Mouse (Mus musculus) T-helper 17 cell (primary cell): ENCODE results near the gene Plcd1.

Source experiments
- in situ Hi-C, 2 experiments: fragments of 300-600 bp; cut with MboI, MseI; formaldehyde crosslinking; loops; 1 replicate in 1 of 2; 2 replicates in 1 of 2; pipeline ENCODE4 v1.15.1; 2025; ENCODE audit warnings: high pct_unique_total_duplicates in 2 of 2

The Plcd1 gene

DNA sequence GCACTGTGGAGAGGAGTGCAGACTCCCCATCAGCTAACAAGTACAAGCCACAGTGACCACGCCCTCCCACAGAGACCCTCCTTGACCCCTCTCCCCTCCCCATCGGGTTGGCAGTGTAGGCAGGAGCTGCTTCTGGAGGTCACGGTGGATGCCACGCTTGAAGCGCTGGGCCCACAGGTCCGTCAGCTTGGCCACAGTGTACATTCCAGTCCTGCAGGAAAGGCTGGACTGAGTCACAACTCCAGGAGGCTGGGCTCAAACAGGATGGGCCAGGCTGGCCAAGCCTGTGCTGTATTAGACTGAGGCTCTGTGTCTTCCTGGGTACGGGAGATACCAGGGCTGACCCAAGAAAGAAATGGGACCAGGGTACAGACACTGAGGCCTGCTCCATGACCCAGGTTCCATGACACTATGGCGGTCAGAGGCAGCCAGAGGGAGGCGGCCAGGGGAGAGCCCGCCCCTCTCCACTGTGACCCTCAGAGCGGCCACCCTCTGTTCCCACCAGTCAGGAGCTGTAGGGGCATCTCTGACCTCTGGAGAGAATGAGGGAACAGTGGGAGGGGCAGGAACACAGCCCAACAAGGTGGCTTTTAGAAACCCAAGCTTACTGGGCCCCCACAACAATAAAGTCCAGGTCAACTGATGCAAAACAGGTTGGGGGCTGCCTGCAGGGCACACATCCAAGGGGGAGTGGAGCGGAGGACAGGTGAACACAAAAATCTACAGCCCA is 1.6 kb downstream of the Plcd1 start:
- in situ Hi-C loops, result no loop called here

DNA sequence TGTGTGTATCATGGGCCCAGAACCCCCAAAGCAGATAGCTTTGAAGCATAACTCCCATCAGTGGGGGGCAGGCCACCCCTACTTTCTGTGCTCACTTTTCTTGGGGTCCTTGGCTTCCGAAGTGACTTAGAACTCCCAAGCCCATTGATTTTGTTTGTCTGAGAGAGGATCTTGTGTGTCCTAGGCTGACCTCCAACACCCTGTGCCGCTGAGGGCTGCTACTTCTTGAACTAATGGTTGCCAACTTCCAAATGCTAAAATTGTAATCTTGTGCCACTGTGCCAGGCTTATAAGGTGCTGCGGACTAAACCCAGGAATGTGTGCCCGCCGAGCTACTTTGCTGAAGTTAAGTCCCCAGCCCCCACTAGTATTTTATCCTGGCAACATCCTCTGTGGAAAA is 2.8 kb downstream of the Plcd1 start:
- in situ Hi-C loops, result no loop called here

DNA sequence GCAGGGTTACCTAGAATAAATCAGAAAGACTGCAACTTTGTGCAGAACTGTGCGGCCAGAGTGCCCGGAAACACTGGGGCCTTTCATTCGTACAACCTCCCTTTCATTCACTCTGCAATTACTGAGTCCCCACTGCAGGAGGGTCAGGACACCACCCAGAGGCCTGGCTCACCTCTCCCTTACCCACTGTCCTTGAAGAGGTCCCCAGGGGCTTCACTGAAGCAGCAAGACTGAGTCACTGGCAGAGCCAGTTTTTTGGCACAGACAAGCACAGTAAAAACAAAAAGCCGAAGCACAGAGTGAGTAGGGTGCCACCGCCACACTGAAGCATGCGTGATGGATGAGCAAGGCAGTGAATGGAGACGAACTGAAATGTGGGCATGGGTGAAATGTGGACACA is 3.9 kb downstream of the Plcd1 start:
- in situ Hi-C loops, result no loop called here

DNA sequence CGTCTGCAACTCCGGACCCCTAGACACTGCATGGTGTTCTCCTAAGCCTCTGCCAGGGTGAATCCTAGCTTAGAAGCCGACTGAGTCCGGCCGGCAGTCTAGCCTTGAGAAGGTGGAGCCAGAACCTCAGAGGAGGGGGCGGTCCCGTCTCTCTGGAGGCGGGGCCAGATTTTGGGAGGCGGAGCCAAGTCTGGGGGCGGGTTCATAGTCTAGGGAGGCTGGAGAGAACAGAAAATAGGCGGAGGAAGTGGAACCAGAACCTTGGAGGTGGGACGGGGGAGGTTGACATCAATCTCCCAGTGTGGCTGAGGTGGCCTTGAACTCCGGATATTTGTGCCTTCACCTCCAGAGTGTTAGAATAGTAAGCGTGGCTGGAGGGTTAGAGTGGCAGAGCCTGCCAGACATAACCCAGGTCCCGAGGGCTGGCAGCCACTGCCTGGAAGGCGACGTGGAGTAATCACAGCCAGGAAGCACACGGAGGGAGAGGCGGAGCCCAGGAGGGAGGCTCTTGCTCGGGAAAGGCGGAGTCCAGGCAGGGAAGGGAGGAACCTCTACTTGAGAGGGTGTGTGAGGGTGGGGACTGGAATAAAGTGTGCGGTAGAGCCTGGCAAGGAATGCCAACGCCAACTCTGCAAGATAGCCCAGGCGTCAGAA is 5.0 kb downstream of the Plcd1 start:
- in situ Hi-C loops, result no loop called here

GRCm38 (mm10) chr9:119087309-119087708 is 6.0 kb downstream of the Plcd1 start:
- in situ Hi-C loops, result no loop called here

- in situ Hi-C loops, result no loop called here
These were observed 6.9 kb downstream of the Plcd1 start for GRCm38 (mm10) chr9:119086451-119086850.

GRCm38 (mm10) chr9:119083966-119084365 is 9.3 kb downstream of the Plcd1 start:
- in situ Hi-C loops, result no loop called here

DNA sequence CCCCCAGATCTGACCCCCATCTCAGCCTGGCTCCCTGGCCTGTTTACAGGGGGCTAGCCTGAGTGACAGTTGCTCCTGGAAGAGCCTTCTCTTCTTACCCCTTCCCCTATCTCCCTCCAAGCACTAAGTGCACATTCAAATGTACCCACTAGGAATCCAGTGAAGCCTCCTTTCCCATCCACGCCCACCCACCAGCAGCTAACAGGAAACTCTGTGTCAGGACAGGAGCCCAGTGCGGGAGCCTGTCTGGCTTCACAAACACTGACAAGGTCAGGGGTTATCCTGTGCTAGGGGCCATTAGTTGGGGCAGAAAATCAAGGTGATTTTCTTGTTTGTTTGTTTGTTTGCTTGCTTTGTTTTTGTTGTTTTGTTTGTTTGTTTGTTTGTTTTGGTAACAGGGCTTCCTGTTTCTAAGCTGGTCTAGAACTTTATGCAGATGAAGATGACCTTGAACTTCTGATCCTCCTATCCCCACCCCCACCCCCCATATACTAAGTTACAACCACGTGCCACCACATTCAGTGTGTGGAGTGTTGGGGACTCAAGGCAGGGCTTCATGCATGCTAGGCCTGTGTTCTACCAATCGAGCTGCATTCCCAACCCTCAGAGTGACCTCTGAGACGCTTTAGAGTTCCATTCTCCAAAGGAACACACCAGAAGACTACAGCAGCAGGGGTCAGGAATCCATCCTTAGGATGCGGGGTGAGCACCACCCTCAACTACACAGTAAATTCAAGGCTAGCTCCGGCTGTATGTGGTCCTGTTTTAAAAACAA is 10.5 kb downstream of the Plcd1 start:
- in situ Hi-C loops, result no loop called here

- in situ Hi-C loops, result no loop called here
These were observed 11.3 kb downstream of the Plcd1 start for GRCm38 (mm10) chr9:119082039-119082438.

DNA sequence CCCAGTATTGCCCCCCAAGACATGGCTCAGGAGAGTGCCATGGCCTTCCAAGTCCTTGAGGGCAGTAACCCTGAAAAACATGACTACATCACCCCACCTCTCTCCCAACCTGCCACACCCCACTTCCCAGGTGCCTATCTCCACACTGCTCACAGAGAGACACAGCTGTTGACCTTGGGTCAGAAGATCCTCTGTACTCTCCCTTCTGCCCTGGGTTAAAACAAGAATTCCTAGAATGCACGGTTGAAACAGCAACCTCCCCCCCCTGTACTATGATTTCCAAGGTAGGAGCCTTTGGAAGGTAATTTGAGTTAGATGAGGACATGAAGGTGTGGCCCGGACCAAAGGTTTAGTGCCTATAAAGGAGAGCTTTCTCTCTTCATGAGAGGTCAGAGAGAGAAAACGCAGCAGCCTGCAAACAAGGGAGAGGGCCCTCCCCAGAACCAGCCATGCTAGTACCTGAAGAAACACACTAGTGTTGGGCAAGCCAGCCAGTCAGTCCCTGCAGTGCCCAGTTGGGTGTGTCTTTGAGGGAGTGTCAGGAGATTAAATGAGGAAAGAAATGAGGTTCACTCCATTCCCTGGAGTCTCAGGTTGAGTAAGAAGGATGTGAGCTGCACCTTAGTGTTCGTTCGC is 13.1 kb downstream of the Plcd1 start:
- in situ Hi-C loops, result no loop called here

DNA sequence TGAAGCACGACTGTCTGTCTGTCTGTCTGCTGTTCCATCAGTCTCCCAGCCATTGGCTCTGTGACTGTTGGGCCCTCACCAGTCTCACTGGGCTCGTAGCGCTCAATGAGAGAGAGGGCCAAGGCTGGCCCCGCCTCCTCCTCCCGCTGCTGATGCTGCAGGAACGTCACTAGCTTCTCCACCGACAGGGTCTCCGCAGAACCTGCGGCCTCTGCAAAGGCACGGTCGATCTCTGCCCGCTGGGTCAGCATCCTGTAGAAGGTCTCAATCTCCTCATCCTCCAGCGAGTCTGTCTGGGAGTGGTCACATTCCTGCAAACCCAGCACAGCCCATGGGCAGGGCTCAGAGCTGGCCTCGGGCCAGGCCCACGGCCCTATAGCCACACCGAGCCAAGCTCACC is 17.6 kb downstream of the Plcd1 start:
- in situ Hi-C loops, result no loop called here

GRCm38 (mm10) chr9:119073184-119073895 is 20.0 kb downstream of the Plcd1 start:
- in situ Hi-C loops, result no loop called here

DNA sequence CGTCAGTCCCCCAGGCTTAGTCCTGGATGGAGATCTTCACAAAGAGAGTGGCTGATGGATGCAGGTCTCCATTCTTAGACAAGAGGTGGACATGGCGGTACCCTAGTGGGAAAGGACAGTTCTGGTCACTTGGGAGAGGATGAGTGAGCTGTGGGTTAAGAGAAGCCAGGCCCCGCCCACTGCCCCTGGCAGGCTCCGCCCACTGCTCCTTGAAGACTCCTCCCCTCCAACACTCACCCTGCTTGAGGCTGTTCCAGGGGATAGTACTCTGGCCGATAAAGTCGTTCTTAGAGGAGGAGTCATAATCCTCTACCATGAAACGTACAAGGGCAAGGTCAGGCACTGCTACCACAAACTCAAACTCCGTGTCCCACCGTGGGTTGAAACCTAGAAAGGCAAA is 21.5 kb downstream of the Plcd1 start:
- in situ Hi-C loops, result no loop called here

GRCm38 (mm10) chr9:119070173-119070825 is 23.0 kb downstream of the Plcd1 start:
- in situ Hi-C loops, result no loop called here

DNA sequence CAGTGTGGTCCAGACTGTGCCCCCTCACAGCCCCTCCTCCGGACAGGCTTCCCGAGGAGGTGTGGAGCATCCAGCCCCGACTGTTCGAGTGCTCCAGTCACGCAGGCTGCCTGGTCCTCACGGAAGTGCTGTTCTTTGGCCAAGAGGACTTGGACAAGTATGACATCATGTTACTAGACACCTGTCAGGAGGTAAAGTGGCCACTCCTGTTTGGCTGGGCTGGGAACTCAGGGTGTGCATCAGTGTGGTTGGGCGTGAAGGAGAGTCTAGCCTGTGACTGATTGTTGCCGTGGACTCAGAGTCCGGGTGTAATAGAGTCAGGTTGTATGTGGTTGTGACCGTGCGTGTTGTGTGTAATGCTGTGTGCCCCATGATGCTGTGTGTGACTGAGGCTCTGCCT is 25.0 kb downstream of the Plcd1 start:
- in situ Hi-C loops, result loop anchor here (5.0 kb wide), 2 partner anchors 146 to 151 kb away; no protein-coding TSS in a partner anchor

DNA sequence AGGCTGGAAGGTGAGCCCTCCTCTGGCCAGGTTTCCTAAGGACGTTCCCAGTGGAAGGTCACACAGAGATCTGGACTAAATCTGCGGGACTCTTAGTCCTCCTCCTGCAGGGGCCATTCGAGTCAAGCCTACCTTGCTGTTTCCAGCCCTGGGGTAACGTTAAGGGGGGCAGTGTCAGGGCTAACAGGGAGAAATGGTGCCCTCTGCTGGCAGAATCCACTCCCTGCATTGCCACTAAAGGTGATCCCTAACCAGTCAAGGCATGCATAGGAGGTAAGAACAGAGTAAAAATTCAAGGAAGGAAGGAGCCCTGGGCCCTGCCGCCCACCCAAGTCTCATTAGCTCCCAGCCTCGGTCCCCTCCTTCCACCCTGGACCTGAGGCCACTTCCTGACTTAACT is 25.7 kb downstream of the Plcd1 start:
- in situ Hi-C loops, result loop anchor here (5.0 kb wide), 2 partner anchors 145 to 150 kb away; no protein-coding TSS in a partner anchor

DNA sequence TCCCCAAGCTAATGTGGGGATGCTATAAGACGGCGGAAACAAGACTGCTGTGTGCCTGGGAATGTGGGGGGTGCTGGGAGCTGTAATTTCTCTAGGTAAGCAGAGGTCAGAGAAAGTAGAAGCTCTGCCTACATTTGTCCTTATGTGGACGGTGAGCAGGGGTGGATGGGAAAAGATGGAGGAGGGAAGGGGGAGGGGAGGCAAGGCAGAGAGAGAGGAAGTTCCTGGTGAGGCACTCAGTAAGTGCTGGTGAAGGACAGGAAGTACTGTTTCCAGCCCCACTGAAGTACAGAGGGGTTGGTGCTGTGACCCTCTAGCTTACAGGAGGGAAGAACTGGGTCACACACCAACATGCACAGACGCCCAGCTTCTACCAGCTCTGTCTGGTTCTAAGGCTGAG is 29.0 kb downstream of the Plcd1 start:
- in situ Hi-C loops, result no loop called here

DNA sequence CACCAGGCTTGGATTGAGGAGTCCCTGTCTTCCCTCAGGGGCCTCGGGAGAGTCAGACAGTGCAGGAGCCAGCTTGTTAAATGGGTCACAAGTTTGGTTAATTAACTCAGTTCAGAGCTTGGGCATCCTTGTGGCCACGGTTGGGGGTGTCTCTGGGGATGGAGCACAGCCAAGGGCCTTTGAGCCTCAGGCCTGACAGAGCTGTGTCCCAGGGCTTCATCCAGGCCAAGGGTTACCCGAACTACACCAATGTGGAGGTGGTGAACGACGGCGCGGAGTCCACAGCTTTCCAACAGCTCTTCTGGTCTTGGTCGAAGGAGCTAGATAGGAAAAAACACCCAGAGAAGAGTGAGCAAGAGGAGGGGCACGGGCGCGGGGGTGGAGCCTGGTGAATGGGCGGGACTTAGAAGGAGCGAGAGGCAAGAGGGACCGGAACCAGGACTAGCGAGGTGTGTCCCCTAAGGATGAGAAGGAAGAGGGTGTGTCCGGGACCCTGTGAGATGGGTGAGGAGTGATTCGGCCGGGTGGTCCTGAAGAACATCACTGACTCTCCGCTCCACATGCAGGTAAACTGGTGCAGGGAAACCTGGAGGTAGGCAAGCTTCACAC is 30.2 kb downstream of the Plcd1 start:
- in situ Hi-C loops, result no loop called here

GRCm38 (mm10) chr9:119060701-119061100 is 32.6 kb downstream of the Plcd1 start:
- in situ Hi-C loops, result no loop called here

DNA sequence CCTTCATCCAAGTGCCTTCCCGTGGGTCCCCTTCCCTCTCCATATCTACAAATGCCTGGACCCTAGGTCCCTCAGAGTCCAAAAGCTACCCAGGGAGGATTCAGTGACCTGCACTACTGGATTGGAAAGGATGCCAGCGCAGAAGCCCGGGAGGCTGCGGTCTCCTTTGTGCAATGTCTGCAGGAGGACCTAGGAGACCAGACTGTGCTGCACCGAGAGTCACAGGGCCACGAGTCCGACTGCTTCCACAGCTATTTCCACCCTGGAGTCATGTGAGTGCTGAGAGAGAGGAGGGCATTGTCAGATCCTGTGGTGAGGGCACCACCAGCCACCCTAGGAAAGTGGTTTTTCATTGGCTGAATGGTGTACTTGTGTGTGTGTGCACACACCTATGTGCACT is 35.1 kb downstream of the Plcd1 start:
- in situ Hi-C loops, result no loop called here
